Mouse (Mus musculus) hindbrain, embryonic 15.5 days (tissue): Measurements from ENCODE around the gene Ndufs7. TPM values are rescaled to one million over a fixed set of nuclear protein-coding genes. Genes with fewer than 3 reads are reported as not detected.
A peak's percentile ranks its signal among the peaks of the same experiment; 100 is the strongest.
"Not testable (repeated sequence)": the region's sequence is repeated elsewhere in the genome, so short reads cannot be mapped to it uniquely, and the experiment has no call there.

ENCODE experiments used
- ATAC-seq: fragments of 200-750 bp; cut with Nextera tagmentation; 2 replicates; pipeline ENCODE4 v1.8.0; 2017; ENCODE audit warnings: low read depth, moderate number of reproducible peaks, moderate TSS enrichment; ENCODE audit not compliant: low FRiP score
- H3K27ac ChIP-seq: fragments of 300-500 bp; sonication (generic); replicated peaks from 2 replicates; pipeline ENCODE4 v1.5.1; 2015; ENCODE audit warnings: mild to moderate bottlenecking, inconsistent platforms
- H3K27me3 ChIP-seq: fragments of 300-500 bp; sonication (generic); 2 replicates; pipeline ENCODE4 v1.6.1; 2015; ENCODE audit warnings: control low read depth, inconsistent platforms
- H3K36me3 ChIP-seq: fragments of 300-500 bp; sonication (generic); 2 replicates; pipeline ENCODE4 v1.6.1; 2015; ENCODE audit warnings: control low read depth, inconsistent platforms
- H3K4me1 ChIP-seq: fragments of 300-500 bp; sonication (generic); replicated peaks from 2 replicates; pipeline ENCODE4 v1.6.1; 2015; ENCODE audit warnings: control low read depth, inconsistent platforms
- H3K4me2 ChIP-seq: fragments of 300-500 bp; sonication (generic); 2 replicates; pipeline ENCODE4 v1.6.1; 2015; ENCODE audit warnings: moderate library complexity, mild to moderate bottlenecking, inconsistent platforms
- H3K4me3 ChIP-seq: fragments of 300-500 bp; sonication (generic); 2 replicates; pipeline ENCODE4 v1.5.1; 2015; ENCODE audit warnings: mild to moderate bottlenecking, inconsistent platforms
- H3K9ac ChIP-seq: fragments of 300-500 bp; sonication (generic); 2 replicates; pipeline ENCODE4 v1.6.1; 2015; ENCODE audit warnings: inconsistent platforms
- H3K9me3 ChIP-seq: fragments of 300-500 bp; sonication (generic); 2 replicates; pipeline ENCODE4 v1.6.1; 2016; ENCODE audit warnings: control low read depth, inconsistent platforms
- WGBS: fragments of 180-500 bp; shearing (Covaris S2); methylation state at CpG from one replicate; pipeline ENCODE4 v1.1.7; 2015; 5-methylcytosine and 5-hydroxymethylcytosine counted together
- polyA plus RNA-seq: library from polyadenylated mRNA; unstranded; fragments of >200 nt; fragmentation: Nextera tagmentation; extraction: Ambion mirVana; gene quantifications from 2 replicates; pipeline ENCODE4 v1.2.1, GENCODE M21; 2015

Ndufs7 gene
- polyA plus RNA-seq, 1 experiment from 2014 or later = 311 TPM

DNA sequence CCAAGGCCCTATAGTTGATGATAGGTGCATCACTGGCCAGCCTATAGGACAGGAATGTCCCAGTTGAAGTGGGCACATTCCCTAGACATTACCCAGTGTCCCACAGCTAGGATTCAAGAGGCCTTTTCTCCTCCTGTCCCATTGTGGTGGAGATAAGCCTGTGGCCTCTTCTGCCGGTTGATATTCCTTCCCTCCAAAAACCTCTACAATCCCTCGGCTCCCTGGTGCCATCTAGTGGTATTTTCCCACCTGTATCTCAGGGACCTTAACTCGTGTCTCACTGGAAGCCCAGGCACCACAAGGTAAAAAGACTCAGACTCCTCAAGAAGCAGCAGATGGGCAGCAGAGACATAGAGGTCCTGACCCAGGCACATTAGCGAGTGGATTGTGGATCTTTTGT, 3.3 kb upstream of the Ndufs7 start:
- Histone ChIP-seq H3K27me3 (no peaks in the 10 kb centered on the region), H3K4me1 (peaks cover 22% of the 10 kb centered on the region), H3K27ac (no peak overlapping the region), H3K9ac (no peak overlapping the region), H3K36me3 (peaks cover 31% of the 10 kb centered on the region), H3K4me2 (no peak overlapping the region), H3K4me3 (no peak overlapping the region), H3K9me3 (no peaks in the 10 kb centered on the region)
- ATAC-seq = no peak
- WGBS = 5% methylated on average over 4 of the region's 4 CpGs

DNA sequence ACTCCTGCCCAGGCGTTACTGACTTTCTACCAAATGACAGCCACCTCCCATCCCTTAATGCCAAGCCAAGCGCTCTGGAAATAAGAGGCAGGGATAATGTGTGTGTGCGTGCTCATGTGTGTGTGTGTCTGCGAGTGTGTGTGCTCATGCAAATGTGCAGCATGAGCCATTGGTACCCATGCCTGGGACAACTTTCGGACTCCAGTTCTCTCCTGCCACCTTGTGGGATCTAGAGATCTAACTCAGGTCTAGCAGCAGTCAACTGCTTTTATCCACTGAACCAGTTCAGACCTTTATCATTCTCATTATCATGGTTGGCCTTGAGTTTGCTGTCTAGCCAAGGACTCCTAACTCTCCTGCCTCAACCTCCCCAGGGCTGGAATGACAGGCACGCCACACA, 1.1 kb upstream of the Ndufs7 start:
- Histone ChIP-seq H3K36me3 (peaks cover 11% of the 10 kb centered on the region; the same call in 1 of the 2 replicates), H3K9ac (no peak overlapping the region), H3K9me3 (no peaks in the 10 kb centered on the region), H3K4me1 (peaks cover 27% of the 10 kb centered on the region), H3K4me3 (no peak overlapping the region), H3K27me3 (no peaks in the 10 kb centered on the region), H3K4me2 (no peak overlapping the region), H3K27ac (no peak overlapping the region)
- WGBS = 40% methylated on average over 6 of the region's 6 CpGs
- no peak for ATAC-seq

- H3K27me3 ChIP-seq, H3K9ac ChIP-seq, H3K9me3 ChIP-seq, H3K36me3 ChIP-seq, ATAC-seq: not testable (repeated sequence)
- H3K4me2 ChIP-seq = peak overlapping the region; percentile 50
- peak overlapping the region; percentile 47 for H3K4me3 ChIP-seq
- 43% methylated on average over 3 of the region's 3 CpGs for WGBS
- peaks cover 27% of the 10 kb centered on the region for H3K4me1 ChIP-seq
- peak overlapping the region; percentile 79; the same call in 1 of the 2 replicates for H3K27ac ChIP-seq
Measured at GRCm38 (mm10) chr10:80248437-80248836, 484 bp upstream of the Ndufs7 start.

- WGBS = 41% methylated on average over 2 of the region's 2 CpGs
- Histone ChIP-seq H3K9me3 (no peaks in the 10 kb centered on the region), H3K4me3 (peak overlapping the region; percentile 47), H3K36me3 (peaks cover 12% of the 10 kb centered on the region), H3K27ac (peak overlapping the region; percentile 79), H3K4me2 (peak overlapping the region; percentile 76), H3K27me3 (no peaks in the 10 kb centered on the region), H3K9ac (peak overlapping the region; percentile 66), H3K4me1 (peaks cover 23% of the 10 kb centered on the region)
- no peak for ATAC-seq
Measured at GRCm38 (mm10) chr10:80250059-80250458, 1.1 kb downstream of the Ndufs7 start.

DNA sequence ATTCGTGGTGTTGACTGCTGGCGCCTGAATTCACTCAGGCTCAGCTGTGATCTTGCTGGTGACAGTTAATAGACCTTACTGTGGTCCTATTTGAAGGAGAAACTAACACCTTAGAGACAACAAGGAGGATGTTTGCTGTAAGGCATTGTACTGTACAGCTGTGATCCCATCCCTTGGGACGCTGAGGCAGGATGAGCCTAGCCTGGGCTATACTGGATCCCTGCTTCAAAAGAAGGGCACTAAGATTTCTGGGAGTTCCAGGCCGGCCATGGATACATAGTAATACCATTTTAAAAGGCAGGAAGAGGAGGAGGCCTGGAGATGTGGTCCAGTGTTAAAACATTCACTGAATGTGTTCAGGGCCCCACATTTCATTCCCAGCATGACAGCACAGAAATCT, 1.7 kb downstream of the Ndufs7 start:
- peaks cover 17% of the 10 kb centered on the region for H3K36me3 ChIP-seq
- ATAC-seq = no peak
- peaks cover 18% of the 10 kb centered on the region for H3K4me1 ChIP-seq
- H3K27ac ChIP-seq = no peak overlapping the region
- no peaks in the 10 kb centered on the region for H3K27me3 ChIP-seq
- H3K4me2 ChIP-seq = peak overlapping the region; percentile 76
- H3K9me3 ChIP-seq = no peaks in the 10 kb centered on the region
- WGBS = 86% methylated on average over 4 of the region's 4 CpGs
- peak overlapping the region; percentile 66; the same call in 1 of the 2 replicates for H3K9ac ChIP-seq
- H3K4me3 ChIP-seq = peak overlapping the region; percentile 47

DNA sequence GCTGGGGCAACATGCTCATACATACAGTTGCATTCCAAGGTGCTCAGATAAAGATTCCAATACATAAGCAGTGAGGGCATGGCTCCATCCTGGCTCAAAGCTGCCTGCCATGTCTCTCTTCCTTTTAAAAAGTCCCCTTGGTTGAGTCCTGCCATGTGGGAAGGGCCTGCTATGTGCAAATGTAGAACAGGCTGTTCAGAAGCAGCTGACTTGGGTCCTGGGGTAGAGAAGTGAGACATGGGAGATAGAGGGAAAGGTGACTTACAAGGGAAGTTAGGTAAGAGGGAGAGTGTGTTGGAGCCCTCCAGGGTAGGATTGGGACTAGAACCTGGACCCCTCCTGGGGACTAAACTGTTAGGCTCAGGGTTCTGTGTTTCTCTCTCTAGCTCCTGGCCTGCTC, 3.1 kb downstream of the Ndufs7 start:
- Histone ChIP-seq H3K27ac (no peak overlapping the region), H3K4me1 (peaks cover 18% of the 10 kb centered on the region), H3K36me3 (peaks cover 29% of the 10 kb centered on the region), H3K27me3 (no peaks in the 10 kb centered on the region), H3K9me3 (no peaks in the 10 kb centered on the region), H3K9ac (no peak overlapping the region), H3K4me2 (no peak overlapping the region), H3K4me3 (no peak overlapping the region)
- no peak for ATAC-seq

DNA sequence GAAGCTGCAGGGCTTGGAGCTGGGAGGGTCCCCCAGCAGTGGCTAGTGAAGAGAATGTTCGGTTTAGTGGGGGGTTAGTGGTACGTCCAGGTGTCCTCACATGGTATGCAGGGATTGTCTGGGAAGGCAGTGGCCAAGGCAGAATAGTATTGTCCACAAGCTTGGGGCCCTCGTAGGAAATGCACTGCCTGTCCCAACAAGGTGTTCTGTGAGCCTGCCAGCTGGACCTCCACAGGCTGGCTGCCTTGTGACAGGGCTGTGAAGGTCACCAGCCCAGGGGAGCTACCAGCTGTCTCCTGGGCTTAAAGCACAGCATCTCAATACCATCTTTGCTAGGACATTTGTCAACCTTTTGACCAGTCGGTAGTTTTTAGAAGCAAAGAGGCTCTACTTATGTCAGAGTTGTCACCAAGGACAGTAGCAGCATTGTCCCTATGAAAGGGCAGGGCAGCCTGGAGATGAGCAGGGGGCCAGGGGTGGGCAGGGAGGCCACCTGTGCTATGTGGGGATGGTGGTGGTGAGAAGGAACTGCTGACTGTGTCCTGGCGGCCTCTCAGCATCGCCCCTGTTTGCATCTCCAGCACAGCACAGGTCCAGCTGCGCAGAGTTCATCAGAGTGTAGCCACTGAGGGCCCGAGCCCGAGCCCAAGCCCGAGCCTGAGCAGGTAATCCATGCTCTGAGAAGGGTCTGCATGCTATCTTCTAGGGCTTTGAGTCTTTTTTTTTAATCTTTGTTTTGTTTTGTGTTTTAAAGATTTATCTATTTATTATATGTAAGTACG, 3.8 kb downstream of the Ndufs7 start:
- WGBS = 92% methylated on average over 11 of the region's 11 CpGs
- ATAC-seq = no peak
- H3K27me3 ChIP-seq = no peaks in the 10 kb centered on the region
- no peaks in the 10 kb centered on the region for H3K9me3 ChIP-seq
- H3K9ac ChIP-seq = no peak overlapping the region
- peaks cover 18% of the 10 kb centered on the region for H3K4me1 ChIP-seq
- H3K4me2 ChIP-seq = no peak overlapping the region
- H3K4me3 ChIP-seq = no peak overlapping the region
- H3K27ac ChIP-seq = no peak overlapping the region
- H3K36me3 ChIP-seq = peaks cover 33% of the 10 kb centered on the region

- Histone ChIP-seq H3K9me3 (no peaks in the 10 kb centered on the region), H3K27ac (no peak overlapping the region), H3K4me3 (no peak overlapping the region), H3K4me1 (peaks cover 14% of the 10 kb centered on the region), H3K27me3 (no peaks in the 10 kb centered on the region), H3K9ac (no peak overlapping the region), H3K4me2 (no peak overlapping the region), H3K36me3 (peaks cover 39% of the 10 kb centered on the region)
- ATAC-seq = no peak
- WGBS = 90% methylated on average over 6 of the region's 6 CpGs
Measured at GRCm38 (mm10) chr10:80253551-80253950, 4.6 kb downstream of the Ndufs7 start.

DNA sequence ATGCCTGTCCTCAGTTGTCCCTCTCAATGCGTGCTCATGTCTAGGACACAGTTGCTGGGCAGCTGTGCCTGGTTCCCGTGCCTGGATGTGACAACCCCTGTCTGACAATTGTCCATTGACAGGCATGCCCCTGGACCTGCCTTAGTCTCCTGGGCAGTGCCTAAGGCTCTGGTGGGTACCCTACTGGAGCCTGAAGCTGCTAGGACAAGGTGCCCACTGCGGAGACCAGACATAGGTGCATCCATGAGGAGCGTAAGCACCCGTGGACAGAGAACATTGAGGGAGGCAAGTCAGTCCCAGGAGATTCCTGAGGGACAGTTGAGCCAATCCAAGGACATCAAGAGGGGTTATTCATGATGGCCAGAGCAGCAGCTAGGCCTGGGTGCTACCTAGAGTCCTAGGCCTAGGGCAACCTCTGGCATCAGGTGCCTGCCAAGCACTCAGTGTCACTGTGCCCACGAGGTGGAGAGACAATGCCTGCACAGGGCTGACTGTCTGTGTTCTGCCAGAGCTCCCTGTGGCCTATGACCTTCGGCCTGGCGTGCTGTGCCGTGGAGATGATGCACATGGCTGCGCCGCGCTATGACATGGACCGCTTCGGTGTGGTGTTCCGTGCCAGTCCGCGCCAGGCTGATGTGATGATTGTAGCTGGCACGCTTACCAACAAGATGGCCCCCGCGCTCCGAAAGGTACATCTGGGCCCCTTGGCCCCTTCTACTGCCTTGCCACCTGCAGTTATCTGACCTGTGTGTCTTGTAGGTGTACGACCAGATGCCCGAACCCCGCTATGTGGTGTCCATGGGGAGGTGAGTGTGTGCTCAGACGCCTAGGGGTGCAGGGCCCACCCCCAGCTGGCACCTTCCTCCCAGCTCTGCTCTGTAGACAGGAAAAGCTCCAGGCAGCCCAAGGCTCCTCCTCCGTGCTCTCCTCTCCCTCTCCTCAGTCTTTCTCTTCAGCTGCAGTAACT, 5.7 kb downstream of the Ndufs7 start:
- no peak for ATAC-seq
- H3K36me3 ChIP-seq = peaks cover 39% of the 10 kb centered on the region
- WGBS = 95% methylated on average over 26 of the region's 26 CpGs

GRCm38 (mm10) chr10:80255881-80256535, 7.1 kb downstream of the Ndufs7 start:
- H3K4me1 ChIP-seq = peaks cover 22% of the 10 kb centered on the region
- no peak overlapping the region for H3K27ac ChIP-seq
- no peak overlapping the region for H3K4me3 ChIP-seq
- H3K36me3 ChIP-seq = peaks cover 39% of the 10 kb centered on the region
- ATAC-seq = no peak
- WGBS = 87% methylated on average over 5 of the region's 5 CpGs
- H3K9me3 ChIP-seq = no peaks in the 10 kb centered on the region
- no peak overlapping the region for H3K4me2 ChIP-seq
- H3K9ac ChIP-seq = no peak overlapping the region
- H3K27me3 ChIP-seq = no peaks in the 10 kb centered on the region

More for the DNA sequence above, 5.7 kb downstream of the Ndufs7 start:
- H3K9ac ChIP-seq = no peak overlapping the region
- no peaks in the 10 kb centered on the region for H3K9me3 ChIP-seq
- no peak overlapping the region for H3K4me2 ChIP-seq
- peaks cover 21% of the 10 kb centered on the region for H3K4me1 ChIP-seq
- no peak overlapping the region for H3K27ac ChIP-seq
- no peak overlapping the region for H3K4me3 ChIP-seq
- H3K27me3 ChIP-seq = no peaks in the 10 kb centered on the region

DNA sequence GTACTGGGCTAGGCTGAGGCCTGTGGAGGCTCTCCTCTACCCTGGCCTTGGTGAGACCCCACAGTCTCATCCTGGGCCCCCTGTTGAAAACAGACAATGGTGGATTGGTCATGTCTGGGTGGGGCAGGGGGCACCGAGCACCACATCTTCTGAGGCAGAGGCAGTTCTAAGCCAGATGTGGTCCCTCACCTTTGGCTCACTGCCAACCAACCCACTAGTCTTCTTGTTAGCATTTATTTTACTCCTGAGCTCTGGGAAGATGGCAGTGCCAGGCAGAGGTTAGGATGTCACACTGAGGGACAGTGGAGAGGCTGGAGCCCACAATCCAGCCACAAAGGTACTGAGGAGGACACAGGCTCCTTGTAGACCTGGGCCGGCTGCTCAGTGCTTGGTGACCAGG, 9.0 kb downstream of the Ndufs7 start:
- no peaks in the 10 kb centered on the region for H3K27me3 ChIP-seq
- H3K4me1 ChIP-seq = peaks cover 35% of the 10 kb centered on the region
- no peak overlapping the region for H3K27ac ChIP-seq
- H3K9ac ChIP-seq = no peak overlapping the region
- no peak overlapping the region for H3K4me2 ChIP-seq
- peaks cover 39% of the 10 kb centered on the region for H3K36me3 ChIP-seq
- 78% methylated on average over 2 of the region's 2 CpGs for WGBS
- ATAC-seq = no peak
- no peak overlapping the region for H3K4me3 ChIP-seq
- no peaks in the 10 kb centered on the region for H3K9me3 ChIP-seq
